Mouse (Mus musculus) spleen, adult 2 months (tissue): ENCODE measurements around the gene Stub1.

Source experiments
- CTCF ChIP-seq: fragments of 200-500 bp; IDR thresholded peaks from 2 replicates; pipeline ENCODE4 v1.5.1; 2011; ENCODE audit warnings: mild to moderate bottlenecking, inconsistent platforms; ENCODE audit not compliant: insufficient read depth, insufficient read length, insufficient replicate concordance; ENCODE audit errors: extremely low read depth
- POLR2A ChIP-seq: fragments of 200-500 bp; IDR thresholded peaks from 2 replicates; pipeline ENCODE4 v1.6.1; 2011; ENCODE audit warnings: low read depth, low read length, inconsistent platforms

DNA sequence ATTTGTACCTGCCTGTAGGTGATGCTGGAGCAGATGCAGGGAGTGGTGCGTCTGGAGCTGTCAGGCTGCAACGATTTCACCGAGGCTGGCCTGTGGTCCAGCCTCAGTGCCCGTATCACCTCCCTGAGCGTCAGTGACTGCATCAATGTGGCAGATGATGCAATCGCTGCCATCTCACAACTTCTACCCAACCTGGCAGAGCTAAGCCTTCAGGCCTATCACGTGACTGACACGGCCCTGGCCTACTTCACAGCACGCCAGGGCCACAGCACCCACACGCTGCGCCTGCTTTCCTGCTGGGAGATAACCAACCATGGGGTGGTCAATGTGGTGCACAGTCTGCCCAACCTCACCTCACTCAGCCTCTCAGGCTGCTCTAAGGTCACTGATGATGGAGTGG, 15.5 kb downstream of the Stub1 start:
- no peak for TF ChIP-seq POLR2A
- no peak for TF ChIP-seq CTCF
